Mouse (Mus musculus) liver, embryonic 14.5 days (tissue): ENCODE measurements around the gene Farp1.

Experiments used
- CTCF ChIP-seq: IDR thresholded peaks from 2 replicates; pipeline ENCODE4 v1.5.1; 2016; ENCODE audit warnings: antibody characterized with exemption, low read depth, control low read depth
- EP300 ChIP-seq: IDR thresholded peaks from 2 replicates; pipeline ENCODE4 v1.6.1; 2016; ENCODE audit warnings: antibody characterized with exemption, low read depth

DNA sequence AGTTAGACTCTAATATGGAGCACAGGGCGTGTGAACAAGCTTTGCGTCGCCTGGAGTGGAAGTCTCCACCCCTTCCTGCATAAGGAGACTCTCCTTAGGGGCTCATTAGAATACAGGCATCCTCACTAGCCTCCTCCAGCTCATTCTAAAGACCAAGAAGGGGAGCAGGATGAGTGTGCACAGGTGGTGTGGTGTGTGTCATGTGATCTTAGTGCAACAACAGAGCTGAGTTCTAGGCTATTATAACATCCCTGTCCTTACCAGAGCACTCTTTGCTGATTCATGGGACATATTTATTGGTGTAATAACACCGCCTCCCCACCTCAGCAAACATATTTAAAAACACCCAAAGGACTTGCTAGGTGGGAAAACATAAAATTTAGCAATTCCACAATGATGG is 120.2 kb downstream of the Farp1 start:
- TF ChIP-seq EP300 (no peak), CTCF (no peak)
